Mouse (Mus musculus) megakaryocyte, adult 5-6 weeks (primary cell): ENCODE measurements around the gene Atf6b. TPM values are rescaled to one million over a fixed set of nuclear protein-coding genes. Genes with fewer than 3 reads are reported as not detected.

ENCODE experiments used
- ATAC-seq: 2 replicates; pipeline ENCODE4 v1.8.0; 2016; ENCODE audit warnings: mild to moderate bottlenecking, inconsistent platforms; ENCODE audit not compliant: poor library complexity, severe bottlenecking
- total RNA-seq, 2 experiments: library from RNA; stranded (forward) in 1 of 2; stranded (reverse) in 1 of 2; fragments of 153-499, 151-499 nt in 1 of 2; fragments of 221-1000, 200-1000 nt in 1 of 2; gene quantifications; 2 replicates each; pipeline versions ENCODE4 v1.2.3 to v1.2.4; 2015 to 2017

Gene Atf6b
- total RNA-seq, 2 experiments from 2014 or later = 25.4 to 32.4 TPM

DNA sequence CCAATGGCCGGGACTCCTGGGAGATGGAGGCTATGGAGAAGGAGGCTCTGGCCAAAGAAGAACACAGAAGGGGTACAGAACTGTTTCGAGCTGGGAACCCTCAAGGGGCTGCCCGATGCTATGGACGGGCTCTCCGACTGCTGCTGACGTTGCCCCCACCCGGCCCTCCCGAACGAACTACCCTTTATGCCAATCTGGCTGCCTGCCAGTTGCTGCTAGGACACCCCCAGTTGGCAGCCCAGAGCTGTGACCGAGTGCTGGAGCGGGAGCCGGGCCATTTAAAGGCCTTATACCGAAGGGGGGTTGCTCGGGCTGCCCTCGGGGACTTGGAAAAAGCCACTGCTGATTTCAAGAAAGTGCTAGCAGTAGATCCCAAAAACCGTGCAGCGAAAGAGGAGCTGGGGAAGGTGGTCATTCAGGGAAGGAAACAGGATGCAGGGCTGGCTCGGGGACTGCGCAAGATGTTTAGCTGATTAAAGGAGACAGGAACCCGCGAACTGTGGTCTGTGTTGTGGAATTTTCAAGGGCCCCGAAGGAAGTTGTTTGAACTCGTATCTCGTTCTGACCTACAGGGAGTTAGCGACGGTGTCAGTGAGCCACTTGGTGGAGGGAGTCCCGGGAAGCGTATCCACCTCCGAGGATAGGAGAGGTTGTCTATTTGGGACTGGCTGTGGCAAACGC, 975 bp upstream of the Atf6b start:
- ATAC-seq = no peak

DNA sequence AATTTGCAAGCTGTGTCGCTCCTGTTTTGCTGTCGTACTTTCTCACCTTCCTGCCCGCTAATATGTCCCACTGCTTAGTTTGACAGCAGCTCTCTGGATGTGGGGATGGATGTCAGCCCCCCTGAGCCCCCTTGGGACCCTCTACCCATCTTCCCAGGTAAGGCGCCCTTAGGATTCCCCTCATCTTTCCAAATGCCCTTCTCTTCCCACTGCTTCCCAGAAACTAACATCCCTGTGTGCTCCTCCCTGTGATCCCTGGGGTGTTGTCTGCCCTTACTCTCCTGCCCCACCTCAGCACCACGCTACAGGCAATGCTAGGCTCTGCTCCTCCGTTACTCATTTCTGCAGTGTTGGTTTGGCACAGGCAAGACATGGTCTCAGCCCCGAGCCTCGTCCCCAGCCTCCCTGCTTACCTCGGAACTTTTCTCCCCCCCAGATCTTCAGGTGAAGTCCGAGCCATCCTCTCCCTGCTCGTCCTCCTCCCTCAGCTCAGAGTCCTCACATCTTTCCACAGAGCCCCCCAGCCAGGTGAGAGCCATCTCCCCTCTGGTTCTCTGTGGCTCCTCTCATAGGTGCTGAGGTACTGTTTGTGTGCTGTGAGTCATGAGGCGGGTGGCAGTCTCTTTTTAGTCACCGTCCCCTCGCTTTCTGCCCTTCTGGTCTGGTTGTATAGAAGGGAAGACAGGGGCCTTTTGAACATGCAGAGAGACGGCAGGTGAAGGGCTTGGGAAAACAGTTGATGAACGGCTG, 1.4 kb downstream of the Atf6b start:
- no peak for ATAC-seq

DNA sequence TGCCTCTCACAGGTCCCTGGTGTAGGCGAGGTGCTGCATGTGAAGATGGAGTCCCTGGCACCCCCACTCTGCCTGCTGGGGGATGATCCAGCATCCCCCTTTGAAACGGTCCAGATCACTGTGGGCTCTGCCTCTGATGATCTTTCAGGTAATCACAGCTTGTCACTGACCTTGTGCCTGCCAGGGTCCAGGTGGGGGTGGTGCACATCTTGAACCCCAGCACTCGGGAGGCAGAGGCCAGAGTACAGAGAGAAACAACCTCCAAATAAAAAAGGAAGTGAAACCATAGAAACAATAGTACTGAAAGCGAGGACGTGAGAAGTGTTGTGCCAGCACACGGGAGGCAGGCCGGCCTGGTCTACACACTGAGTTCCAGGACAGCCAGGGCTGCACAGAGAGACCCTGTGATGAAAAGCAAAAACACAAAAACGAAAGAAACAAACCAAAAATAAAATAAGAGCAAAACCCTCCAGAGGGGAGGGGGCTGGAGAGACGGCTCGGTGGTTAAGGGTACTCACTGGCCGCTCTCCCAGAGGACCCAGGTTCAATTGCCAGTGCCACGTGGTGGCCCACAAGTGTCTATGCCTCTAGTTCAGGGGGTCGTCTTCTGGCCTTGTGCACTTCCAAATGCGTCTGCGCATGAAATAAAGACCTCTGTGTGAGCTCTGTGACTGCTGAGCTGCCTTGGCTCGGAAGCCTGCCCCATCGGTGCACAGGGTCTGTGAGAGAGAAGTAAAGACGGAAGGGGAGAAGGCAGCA, 2.3 kb downstream of the Atf6b start:
- no peak for ATAC-seq

DNA sequence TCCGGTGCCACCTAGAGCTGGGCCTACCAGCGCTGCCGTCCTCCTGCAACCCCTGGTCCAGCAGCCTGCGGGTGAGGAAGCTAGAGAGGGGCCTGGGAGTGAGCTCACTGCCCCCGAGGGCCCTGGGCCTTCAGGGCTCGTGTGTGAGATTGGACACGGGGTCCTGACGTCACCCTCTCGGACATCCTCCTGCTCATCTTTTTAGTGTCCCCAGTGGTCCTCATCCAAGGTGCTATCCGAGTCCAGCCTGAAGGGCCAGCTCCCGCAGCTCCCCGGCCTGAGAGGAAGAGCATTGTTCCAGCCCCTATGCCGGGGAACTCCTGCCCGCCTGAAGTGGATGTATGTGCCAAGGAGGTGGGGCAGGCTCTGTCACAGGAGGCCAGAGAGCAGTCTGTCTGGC, 3.8 kb downstream of the Atf6b start:
- no peak for ATAC-seq

DNA sequence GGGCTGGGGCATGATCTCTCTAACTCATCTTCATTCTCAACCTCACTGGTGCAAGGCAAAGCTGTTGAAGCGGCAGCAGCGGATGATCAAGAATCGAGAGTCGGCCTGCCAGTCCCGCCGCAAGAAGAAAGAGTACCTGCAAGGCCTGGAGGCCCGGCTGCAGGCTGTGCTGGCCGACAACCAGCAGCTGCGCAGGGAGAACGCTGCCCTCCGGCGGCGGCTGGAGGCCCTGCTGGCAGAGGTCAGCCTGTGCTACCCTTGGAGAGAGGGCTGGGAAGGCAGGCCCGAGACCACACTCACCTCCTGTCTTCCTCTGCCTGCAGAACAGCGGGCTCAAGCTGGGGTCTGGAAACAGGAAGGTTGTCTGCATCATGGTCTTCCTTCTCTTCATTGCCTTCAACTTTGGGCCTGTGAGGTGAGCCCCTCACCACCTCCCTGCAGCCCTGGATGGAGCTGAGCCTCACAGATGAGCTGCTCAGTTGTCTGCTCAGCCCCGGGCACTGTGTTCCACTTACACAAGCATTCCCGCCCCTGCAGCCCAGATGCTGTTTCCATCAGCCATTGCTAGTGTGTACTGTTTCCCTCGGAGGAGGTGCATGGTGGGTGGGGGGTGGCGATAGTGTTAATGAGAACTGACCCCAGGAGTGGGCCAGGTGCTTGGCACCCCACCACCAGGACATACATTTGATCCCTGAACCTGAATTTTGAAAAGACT, 4.7 kb downstream of the Atf6b start:
- 0 out of 2 replicates have a peak, but pooled peaks have one; percentile 27 for ATAC-seq

DNA sequence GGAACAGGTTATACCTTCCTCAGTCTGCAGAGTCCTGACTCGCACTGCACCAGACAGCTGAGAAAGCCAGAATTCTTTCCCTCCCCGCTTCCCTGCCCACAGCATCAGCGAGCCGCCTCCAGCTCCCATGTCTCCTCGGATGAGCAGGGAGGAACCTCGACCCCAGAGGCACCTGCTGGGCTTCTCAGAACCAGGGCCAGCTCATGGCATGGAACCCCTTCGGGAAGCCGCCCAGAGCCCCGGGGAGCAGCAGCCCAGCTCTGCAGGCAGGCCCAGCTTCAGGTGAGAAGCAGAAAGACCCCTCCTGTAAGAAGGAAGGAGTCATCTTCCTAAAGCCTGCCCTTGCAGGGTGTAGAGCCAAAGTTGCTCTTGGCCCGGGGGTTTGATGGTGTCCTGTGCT, 5.6 kb downstream of the Atf6b start:
- no peak for ATAC-seq

DNA sequence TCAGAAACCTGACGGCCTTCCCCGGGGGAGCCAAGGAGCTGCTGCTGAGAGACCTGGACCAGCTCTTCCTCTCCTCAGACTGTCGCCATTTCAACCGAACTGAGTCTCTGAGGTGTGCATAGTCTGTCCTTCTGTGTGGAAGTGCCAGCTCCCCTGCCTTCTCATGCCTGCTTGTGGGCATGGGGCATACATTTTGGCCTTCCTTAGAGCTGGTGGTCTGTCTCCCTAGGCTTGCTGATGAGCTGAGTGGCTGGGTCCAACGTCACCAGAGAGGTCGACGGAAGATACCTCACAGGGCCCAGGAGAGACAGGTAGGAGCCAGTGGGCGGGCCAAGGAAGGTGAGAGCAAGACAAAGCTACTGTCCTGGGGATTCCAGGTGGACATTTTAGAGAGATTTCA, 6.0 kb downstream of the Atf6b start:
- no peak for ATAC-seq

DNA sequence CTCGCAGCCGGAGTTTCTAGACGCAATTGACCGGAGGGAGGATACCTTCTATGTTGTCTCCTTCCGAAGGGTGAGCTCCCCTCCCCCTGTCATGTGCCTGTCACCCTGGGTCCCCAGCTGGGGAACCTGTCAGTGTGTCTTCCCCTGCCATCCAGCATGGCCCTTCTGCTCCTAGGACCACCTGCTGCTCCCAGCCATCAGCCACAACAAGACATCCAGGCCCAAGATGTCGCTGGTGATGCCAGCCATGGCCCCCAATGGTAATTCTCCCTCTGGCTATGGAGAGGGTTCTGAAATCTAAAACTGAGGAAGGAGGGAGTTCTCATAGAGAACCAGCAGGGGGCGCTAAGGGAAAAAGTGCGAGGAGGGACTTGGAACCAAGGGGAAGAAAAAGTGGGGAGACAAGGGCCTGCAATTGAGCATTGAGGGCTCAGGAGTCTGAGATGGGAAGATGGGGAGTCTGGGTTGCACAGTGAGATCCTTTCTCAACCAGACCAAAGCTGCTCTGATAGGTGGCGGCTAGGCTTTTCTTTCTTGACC, 6.9 kb downstream of the Atf6b start:
- peak; percentile 46 for ATAC-seq

DNA sequence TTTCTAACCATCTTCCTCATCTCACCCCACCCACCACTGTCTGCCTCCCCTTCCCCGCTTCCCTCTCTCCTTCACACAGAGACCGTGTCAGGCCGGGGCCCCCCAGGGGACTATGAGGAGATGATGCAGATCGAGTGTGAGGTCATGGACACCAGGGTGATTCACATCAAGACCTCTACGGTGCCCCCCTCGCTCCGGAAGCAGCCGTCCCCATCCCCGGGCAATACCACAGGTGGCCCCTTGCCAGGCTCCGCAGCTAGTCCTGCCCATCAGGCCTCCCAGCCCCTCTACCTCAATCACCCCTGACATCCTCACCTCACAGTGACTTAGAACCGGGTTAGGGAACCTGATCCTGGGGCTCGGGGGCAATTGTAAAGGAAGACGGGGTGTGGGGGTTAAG, 7.4 kb downstream of the Atf6b start:
- ATAC-seq = no peak

DNA sequence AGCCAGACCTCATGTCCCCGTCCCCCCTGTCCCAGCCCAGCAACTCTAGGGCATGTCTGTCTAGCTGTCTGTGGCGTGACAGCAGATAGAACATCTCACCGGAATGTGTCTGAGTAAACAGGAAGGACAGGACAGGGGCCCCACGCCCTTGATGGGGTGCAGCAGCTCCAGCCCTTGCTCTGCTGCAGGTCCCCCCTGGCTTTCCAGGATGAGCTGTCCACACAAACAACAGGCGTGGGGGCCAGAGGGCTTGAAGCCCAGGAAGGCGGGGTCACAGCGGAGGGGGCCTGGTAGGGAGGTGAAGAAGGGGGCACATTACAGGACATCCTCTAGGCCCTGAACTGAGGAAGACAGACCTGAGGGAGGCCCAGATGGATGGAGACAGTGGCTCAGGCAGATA, 8.2 kb downstream of the Atf6b start:
- no peak for ATAC-seq

DNA sequence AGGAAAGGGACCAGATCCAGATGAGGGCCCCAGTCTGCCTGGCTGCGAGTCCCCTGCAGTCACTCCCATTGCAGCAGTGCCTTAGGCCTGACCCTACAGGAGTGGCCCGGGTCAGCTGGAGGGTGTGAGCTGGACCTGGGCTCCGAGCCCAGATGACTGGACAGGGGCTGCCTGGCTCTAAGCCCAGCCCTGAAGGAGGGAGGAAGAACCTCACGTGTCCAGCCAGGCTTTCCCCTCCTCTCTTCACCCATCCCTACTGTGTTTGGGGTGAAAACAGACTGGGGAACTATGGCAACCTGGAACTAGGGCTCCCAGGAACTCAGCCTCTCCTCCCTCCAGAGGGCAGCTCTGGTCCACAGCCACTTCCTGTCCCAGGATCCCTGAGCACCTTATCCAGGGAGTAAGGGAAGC, 8.6 kb downstream of the Atf6b start:
- ATAC-seq = no peak

DNA sequence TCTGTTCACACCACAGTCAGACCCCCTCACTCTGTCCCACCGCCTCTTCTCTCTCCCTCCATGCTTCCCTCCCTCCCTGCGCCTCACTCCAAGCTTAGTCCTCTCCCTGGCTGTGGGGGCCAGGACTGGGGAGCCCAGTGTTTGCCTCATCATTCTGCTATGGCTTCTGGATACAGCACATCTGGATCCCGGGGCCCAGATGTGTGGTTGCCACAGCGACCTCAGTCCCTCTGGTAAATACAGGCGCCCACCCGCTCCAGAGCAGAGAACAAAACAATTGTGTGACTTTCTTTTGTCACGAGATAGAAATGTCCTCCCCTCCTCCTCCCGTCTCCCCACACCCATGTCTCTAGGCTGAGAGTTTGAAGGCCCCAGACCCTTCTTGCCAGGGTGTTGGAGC, 9.7 kb downstream of the Atf6b start:
- ATAC-seq = no peak

DNA sequence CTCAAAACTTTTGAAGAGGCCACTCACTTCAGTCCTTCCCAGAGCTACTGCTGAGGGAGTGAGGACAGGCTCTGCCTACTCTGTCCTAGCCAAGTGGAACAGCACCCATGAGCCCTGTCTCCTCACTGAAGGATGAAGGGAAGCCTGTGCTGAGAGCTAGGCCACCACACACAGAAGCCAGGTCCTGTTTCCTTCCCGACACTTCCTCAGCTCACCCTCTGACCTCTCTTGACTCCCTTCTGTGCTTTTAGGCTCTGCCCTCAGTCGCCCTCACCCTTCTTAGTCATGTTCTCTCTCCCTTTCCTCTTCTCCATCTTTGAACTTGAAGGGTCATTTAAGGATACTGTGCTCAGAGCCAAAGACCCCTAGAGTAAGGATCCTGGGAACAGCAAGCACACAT, 10.3 kb downstream of the Atf6b start:
- ATAC-seq = no peak

DNA sequence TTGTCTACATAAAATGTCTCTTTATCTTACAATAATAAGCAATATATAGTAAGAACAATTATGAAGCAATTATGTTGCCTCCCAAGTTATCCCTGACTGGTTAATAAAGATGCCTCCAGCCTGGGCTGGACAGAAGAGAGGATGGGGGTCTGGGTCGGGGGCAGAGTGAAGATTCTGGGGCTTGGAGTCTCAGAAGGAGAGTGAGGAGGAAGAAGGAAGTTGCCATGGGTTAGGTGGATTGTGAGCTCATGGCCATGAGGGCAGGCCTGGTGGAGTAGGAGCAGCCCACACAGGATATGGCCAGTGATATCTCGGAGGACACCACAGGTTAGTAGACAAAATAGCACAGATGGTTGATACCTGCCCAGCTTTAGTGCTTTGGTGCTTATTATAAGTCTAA, 11.2 kb downstream of the Atf6b start:
- ATAC-seq = no peak

DNA sequence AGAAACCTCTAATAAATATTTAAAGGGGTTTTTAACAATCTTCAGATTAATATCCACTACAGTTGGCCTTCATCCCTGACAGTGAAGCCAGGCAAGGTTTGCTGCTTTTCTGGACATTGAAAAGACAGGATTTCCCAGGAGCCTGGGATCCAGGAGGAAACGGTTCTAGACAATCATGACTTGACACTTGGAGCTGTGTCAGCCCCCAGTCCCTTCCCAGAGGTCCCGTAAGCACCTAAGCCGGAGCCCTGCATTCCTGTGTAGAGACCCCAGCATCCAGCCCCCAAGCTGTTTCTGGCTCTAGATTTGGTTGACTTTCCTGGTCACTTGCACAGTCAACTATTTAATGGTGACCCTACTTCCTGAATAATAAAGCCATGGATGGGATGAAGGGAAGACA, 11.6 kb downstream of the Atf6b start:
- no peak for ATAC-seq

DNA sequence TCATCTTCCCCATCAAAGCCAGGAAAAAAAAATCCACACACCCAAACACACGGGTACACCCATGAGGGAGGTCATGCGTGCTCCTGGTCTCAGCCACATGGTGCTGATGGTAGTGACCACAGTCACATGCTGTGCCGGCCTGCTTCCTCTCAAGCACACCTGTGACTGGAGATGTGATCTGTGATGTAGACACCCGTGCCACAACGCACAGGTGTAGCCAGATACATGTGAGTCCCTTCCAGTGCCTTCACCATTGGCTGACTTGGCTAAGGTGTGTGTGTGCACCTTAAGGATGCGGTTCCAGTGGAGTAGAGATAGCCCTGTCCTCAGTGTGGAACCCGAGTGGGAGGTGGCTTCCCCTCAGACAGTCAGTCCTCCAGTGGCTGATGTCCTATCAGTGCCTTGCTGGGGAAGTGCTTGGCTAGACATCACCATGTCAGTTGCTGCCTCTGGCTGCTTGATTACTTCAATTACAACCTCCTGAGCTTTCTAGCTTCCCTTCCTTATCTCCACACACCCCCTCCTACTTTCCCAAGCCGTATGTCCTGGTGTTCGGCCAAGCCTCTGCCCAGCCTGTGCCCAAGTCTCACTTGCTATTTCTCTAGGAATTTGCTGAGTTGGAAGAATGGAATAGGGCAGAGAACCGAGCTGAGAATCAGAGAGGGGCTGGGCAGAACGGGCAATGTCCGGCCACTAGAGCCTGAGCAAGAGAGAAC, 12.4 kb downstream of the Atf6b start:
- no peak for ATAC-seq

DNA sequence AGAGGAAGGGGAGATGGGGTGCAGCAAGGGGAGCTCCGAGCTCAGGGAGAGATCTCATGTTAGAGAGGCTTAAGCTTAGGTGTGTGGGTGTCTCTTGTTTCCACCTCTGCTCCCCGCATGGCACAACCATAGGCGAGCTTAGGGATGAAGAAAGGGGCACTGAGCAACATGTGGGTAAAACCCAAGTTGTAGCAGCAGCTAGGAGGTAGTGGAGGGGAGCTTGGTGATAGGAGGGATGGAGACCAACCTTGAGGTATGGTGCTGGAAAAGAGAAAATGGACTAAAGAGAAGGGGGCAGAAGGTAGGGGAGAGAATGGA, 12.9 kb downstream of the Atf6b start:
- ATAC-seq = no peak

DNA sequence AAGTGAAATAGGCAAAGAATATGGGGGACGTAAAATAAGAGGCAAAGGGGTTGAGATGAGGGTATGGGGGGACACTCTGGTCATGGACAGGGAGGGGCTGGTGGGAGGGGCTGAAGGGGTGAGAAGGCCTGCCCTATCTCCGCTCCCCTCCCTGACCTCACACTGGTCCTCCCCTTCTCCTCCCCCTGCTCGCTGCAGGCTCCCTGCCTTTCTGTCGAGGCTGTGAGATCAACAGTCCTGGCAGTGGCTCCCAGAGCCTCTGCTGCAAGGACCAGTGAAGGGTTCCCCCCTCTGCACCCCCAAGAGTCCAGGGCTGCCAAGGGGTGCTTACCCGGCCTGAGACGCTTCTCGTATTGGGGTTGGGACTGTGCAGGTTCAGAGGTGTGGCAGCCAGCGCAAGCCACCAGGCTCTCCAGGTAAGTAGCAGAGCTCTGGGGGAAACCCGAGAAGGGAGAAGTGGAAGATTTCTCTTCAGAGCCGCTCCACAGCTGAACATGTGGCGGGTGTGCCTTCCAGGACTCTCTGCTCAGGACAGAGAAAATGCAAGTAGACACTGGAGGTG, 13.4 kb downstream of the Atf6b start:
- ATAC-seq = no peak

DNA sequence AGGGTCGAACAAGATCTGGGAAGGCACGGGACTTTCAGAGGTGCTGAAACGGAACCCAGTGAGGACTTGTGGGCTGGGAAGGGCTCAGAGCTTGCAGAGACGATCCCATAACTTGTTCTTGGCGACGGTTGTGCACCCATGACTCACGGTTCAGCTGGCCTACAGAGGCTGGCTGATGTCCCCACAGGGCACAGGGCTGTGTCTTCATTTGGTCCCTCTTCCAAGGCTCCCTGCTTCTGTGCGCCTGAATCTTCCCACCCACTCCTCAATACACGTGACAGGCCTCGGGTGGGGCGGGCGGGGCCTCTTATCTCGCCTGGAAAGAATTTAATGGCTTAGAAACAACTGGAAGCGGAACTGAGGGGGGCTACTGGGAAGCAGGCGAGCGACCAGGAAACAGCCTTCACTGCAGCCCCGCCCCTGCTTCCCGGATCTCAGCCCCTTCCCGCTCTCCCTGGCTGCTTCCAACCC, 14.2 kb downstream of the Atf6b start:
- no peak for ATAC-seq

DNA sequence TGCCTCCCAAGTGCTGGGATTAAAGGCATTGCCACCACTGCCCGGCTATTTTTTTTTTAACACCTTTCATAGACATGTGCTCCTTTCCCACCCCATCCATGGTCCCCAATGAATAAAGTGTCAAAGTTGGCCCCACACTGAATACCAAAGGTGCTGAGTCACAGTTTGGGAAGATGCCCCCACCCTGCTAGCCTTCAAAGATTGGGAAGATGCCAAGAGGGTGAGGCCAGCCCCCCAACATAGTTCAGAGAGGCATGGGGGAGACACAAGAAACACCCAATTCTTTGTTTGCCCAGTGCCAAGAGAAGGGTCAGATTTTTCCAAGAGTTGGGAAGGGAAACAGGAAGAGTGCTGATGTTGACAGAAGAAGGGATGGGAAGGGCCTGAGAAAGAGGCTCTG, 15.5 kb downstream of the Atf6b start:
- ATAC-seq = no peak
